Mouse (Mus musculus) adrenal gland, postnatal 36 days (tissue): ENCODE results near the gene Pramel3. TPM values are rescaled to one million over a fixed set of nuclear protein-coding genes. Genes with fewer than 3 reads are reported as not detected.
"Not testable (repeated sequence)": the region's sequence is repeated elsewhere in the genome, so short reads cannot be mapped to it uniquely, and the experiment has no call there.

ENCODE experiments used
- DNase-seq, 2 experiments: peaks; one replicate each; pipeline ENCODE4 v3.0.0; 2021; ENCODE audit warnings: mixed read lengths in 1 of 2
- long read RNA-seq, 2 experiments: library from polyadenylated mRNA; stranded (forward); transcript quantifications; one replicate each; pipeline ENCODE4 v2.0.0; 2021; ENCODE audit warnings: borderline sequencing depth in 2 of 2
- total RNA-seq, 2 experiments: library from RNA; stranded (reverse); gene quantifications; 2 replicates each; pipeline ENCODE4 v1.2.3; 2021

The Pramel3 gene
- total RNA-seq = not detected
- long read RNA-seq, experiment 1 = 0 reads
- long read RNA-seq, experiment 2 = 0 reads

DNA sequence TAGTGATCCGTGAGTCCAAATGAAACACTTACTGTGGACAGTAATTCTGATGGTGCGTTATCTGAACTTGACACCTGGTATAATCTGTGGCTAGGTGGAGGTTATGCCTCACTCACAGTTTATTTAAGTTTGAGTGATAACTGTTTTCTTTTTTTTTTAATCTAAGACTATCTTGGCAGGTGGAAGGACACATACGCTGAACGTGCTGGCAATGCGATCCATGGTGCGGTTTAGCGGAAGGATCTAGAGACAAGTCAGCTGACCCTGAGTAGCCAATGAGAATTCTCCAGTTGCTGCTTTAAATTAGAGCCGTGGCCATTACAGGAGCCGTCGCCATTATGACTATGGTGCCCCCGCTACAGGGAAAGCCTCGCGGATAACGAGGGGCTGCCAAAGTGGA is at the start of gene Pramel3:
Gene Pramel3 (plus strand): TSS at position 301 of the 400 bp plus-strand sequence.
- DNase-seq = not testable (repeated sequence)

DNA sequence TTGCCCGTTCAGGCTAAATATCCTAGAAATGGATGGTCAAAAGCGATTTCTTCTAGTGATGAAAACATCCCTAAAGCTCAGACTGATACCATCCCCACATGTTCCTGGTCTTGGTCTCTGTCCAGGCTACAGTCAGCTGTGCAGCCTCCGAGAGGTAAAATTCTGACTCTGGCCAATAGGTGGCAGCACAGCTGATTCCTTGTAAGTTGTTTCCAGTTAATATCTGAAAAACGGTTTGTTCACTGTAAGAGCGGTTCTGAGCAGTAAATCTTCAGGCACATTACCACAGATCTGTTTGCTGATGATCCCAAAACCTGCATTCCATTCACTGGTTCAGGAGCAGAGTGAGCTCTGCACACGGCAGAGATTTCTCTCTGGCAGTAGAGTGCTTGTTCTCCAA is 58.6 kb downstream of the Pramel3 start:
- DNase-seq = not testable (repeated sequence)

DNA sequence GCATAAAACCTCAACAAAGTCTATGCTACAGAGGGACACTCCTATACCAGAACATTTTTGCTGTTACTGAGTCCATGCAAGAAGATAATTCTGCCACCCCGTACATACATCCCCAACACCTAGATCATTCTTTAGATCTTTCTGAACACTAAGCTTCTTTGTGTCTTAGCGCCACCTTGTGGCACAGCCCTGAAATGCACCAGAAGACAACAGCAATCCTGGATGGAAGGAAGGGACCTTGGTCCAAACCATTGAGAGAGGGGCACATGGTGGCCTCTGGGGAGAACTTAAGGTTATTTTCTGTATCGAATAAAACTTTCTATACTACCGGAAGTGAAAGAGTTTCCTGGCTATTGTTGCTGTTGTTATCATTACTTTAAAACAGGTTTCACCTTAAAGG is 59.8 kb downstream of the Pramel3 start:
- DNase-seq = not testable (repeated sequence)

Other genes with a start within 250 kb of the Pramel3 start
- gene Gm15023, start 124.7 kb upstream of the Pramel3 start, total RNA-seq = not detected
- 1 to 10 TPM; 1.4 to 2.0 TPM for gene Tceal6, start 91.6 kb upstream of the Pramel3 start, total RNA-seq
- not detected for gene Gm5128, start 71.0 kb downstream of the Pramel3 start, total RNA-seq
- gene Gm7903, start 131.5 kb downstream of the Pramel3 start, total RNA-seq = not detected
- not detected for gene AV320801, start 192.3 kb downstream of the Pramel3 start, total RNA-seq